ENCODE assay signal across 13 mouse cellular contexts in genomic region chr6:31087511-31087910, GRCm38 (mm10).
DNase-seq lines count a peak whose midpoint lies in the region; ATAC-seq and TF ChIP-seq lines count a peak whose summit lies in the region.
"Had no signal": no experiment of that assay in that cellular context is flagged by ENCODE, and none has a peak within 500 bp of the region (broad histone marks: within the 10 kb centered on the region; RNA-seq: fewer than 3 reads in every experiment).

No protein-coding gene starts in this region.

- H3K4me3 ChIP-seq in embryonic facial prominence, embryonic 13.5 days, result no peak overlapping the region
- no peak overlapping the region for H3K4me3 ChIP-seq in embryonic facial prominence, embryonic 10.5 days
- no peak overlapping the region for H3K4me3 ChIP-seq in lung, embryonic 14.5 days (ENCODE audit: low read depth, low read length)
- no peak overlapping the region for H3K4me3 ChIP-seq in forebrain, embryonic 15.5 days
- H3K4me3 ChIP-seq: embryonic facial prominence, embryonic 12.5 days had no signal

- H3K9ac ChIP-seq in embryonic facial prominence, embryonic 13.5 days, result no peak overlapping the region
- no peak overlapping the region for H3K9ac ChIP-seq in lung, embryonic 14.5 days
- no peak overlapping the region for H3K9ac ChIP-seq in forebrain, embryonic 15.5 days (replicated peaks)
- H3K9ac ChIP-seq: embryonic facial prominence, embryonic 12.5 days; hindbrain, embryonic 14.5 days had no signal

- H3K27me3 ChIP-seq in embryonic facial prominence, embryonic 13.5 days, result no peaks in the 10 kb centered on the region
- H3K27me3 ChIP-seq in embryonic facial prominence, embryonic 10.5 days (replicated peaks; ENCODE audit: low read depth, poor library complexity, severe bottlenecking), result no peaks in the 10 kb centered on the region
- H3K27me3 ChIP-seq in lung, embryonic 14.5 days (ENCODE audit: insufficient read depth, low read length), result no peaks in the 10 kb centered on the region
- H3K27me3 ChIP-seq in forebrain, embryonic 15.5 days, result no peaks in the 10 kb centered on the region
- H3K27me3 ChIP-seq: embryonic facial prominence, embryonic 12.5 days had no signal

- no peaks in the 10 kb centered on the region for H3K9me3 ChIP-seq in embryonic facial prominence, embryonic 13.5 days
- H3K9me3 ChIP-seq in embryonic facial prominence, embryonic 10.5 days, result no peaks in the 10 kb centered on the region
- H3K9me3 ChIP-seq in lung, embryonic 14.5 days (ENCODE audit: low read depth, low read length), result no peaks in the 10 kb centered on the region
- H3K9me3 ChIP-seq in forebrain, embryonic 15.5 days, result no peaks in the 10 kb centered on the region
- H3K9me3 ChIP-seq: embryonic facial prominence, embryonic 12.5 days had no signal

- no peak for ATAC-seq in embryonic facial prominence, embryonic 13.5 days (ENCODE audit: insufficient number of reproducible peaks, insufficient read depth, low FRiP score, low TSS enrichment, low read depth)
- ATAC-seq in lung, embryonic 14.5 days (ENCODE audit: insufficient read depth), result peak; percentile 37; the same call in 1 of the 2 replicates
- no peak for ATAC-seq in forebrain, embryonic 15.5 days (replicated peaks)

- no peak for DNase-seq in embryonic facial prominence, embryonic 10.5 days (ENCODE audit: low spot score)
- no peak for DNase-seq in lung, embryonic 14.5 days
- no peak for DNase-seq in lung, adult 18-20 months
- DNase-seq in NIH3T3 (ENCODE audit: low read depth) (peak; percentile 66), liver (no peak)
- no peak for DNase-seq in frontal cortex, postnatal 36 days (ENCODE audit: low spot score in 2 of 2)
- DNase-seq: adrenal gland, postnatal 14 days; cerebellum, postnatal 25 days; thymus, postnatal 14 days had no signal

- H3K4me1 ChIP-seq in embryonic facial prominence, embryonic 13.5 days, result peaks cover 25% of the 10 kb centered on the region
- peaks cover 25% of the 10 kb centered on the region for H3K4me1 ChIP-seq in embryonic facial prominence, embryonic 10.5 days
- peaks cover 19% of the 10 kb centered on the region for H3K4me1 ChIP-seq in lung, embryonic 14.5 days (ENCODE audit: insufficient read depth)
- peaks cover 35% of the 10 kb centered on the region for H3K4me1 ChIP-seq in forebrain, embryonic 15.5 days

- peak overlapping the region; percentile 62 for H3K27ac ChIP-seq in embryonic facial prominence, embryonic 13.5 days
- no peak overlapping the region for H3K27ac ChIP-seq in embryonic facial prominence, embryonic 10.5 days (replicated peaks)
- H3K27ac ChIP-seq in lung, embryonic 14.5 days (ENCODE audit: low read depth), result peak overlapping the region; percentile 63
- H3K27ac ChIP-seq in forebrain, embryonic 15.5 days (replicated peaks), result peak overlapping the region; percentile 84; the same call in 1 of the 2 replicates
- H3K27ac ChIP-seq: hindbrain, embryonic 14.5 days had no signal

- TF ChIP-seq CTCF in lung, embryonic 14.5 days (IDR thresholded peaks at IDR 0.05; ENCODE audit: low read depth), result no peak

- H3K36me3 ChIP-seq in embryonic facial prominence, embryonic 13.5 days, result no peaks in the 10 kb centered on the region
- no peaks in the 10 kb centered on the region for H3K36me3 ChIP-seq in embryonic facial prominence, embryonic 10.5 days (replicated peaks)
- H3K36me3 ChIP-seq in lung, embryonic 14.5 days (ENCODE audit: insufficient read depth), result no peaks in the 10 kb centered on the region
- H3K36me3 ChIP-seq in forebrain, embryonic 15.5 days, result no peaks in the 10 kb centered on the region
- H3K36me3 ChIP-seq: embryonic facial prominence, embryonic 12.5 days had no signal

- no peak overlapping the region for H3K4me2 ChIP-seq in embryonic facial prominence, embryonic 13.5 days
- 0 out of 2 replicates have a peak overlapping the region, but pooled peaks have one; percentile 12 for H3K4me2 ChIP-seq in lung, embryonic 14.5 days
- peak overlapping the region; percentile 62; the same call in 1 of the 2 replicates for H3K4me2 ChIP-seq in forebrain, embryonic 15.5 days (replicated peaks)
- H3K4me2 ChIP-seq: embryonic facial prominence, embryonic 12.5 days had no signal

- WGBS in embryonic facial prominence, embryonic 13.5 days, result 63% methylated on average over 4 of the region's 4 CpGs
- 66% methylated on average over 4 of the region's 4 CpGs for WGBS in embryonic facial prominence, embryonic 10.5 days
- 43% methylated on average over 4 of the region's 4 CpGs for WGBS in lung, embryonic 14.5 days
- WGBS in forebrain, embryonic 15.5 days, result 35% methylated on average over 4 of the region's 4 CpGs
